Mouse (Mus musculus): ENCODE data around the gene Stra6l.

- TF ChIP-seq CTCF (IDR thresholded peaks at IDR 0.05; ENCODE audit: extremely low read depth, insufficient read length, insufficient replicate concordance, low read depth, low read length) = no peak
- TF ChIP-seq POLR2A (IDR thresholded peaks at IDR 0.05; ENCODE audit: low read depth, low read length) = no peak
Observed at GRCm38 (mm10) chr4:45802900-45803299, 45.6 kb upstream of the Stra6l start.
